Mouse (Mus musculus) thymus, adult 2 months (tissue): ENCODE results near the gene Fndc5. TPM values are rescaled to one million over a fixed set of nuclear protein-coding genes. Genes with fewer than 3 reads are reported as not detected.
A peak's percentile ranks its signal among the peaks of the same experiment; 100 is the strongest.

Experiments
- DNase-seq: peaks from one replicate; pipeline ENCODE4 v3.0.0; 2021
- H3K27ac ChIP-seq: fragments of 200-500 bp; 2 replicates; pipeline ENCODE4 v1.5.1; 2012; ENCODE audit warnings: low read length, control low read depth; ENCODE audit not compliant: control insufficient read depth, insufficient read depth
- H3K27me3 ChIP-seq: fragments of 200-500 bp; 2 replicates; pipeline ENCODE4 v1.6.1; 2012; ENCODE audit warnings: mild to moderate bottlenecking, low read length, moderate library complexity, mixed read lengths; ENCODE audit not compliant: control insufficient read depth, insufficient read depth
- H3K36me3 ChIP-seq: fragments of 200-500 bp; 2 replicates; pipeline ENCODE4 v1.6.1; 2012; ENCODE audit warnings: mild to moderate bottlenecking, low read length, moderate library complexity; ENCODE audit not compliant: control insufficient read depth, insufficient read depth
- H3K4me1 ChIP-seq: fragments of 200-500 bp; replicated peaks from 2 replicates; pipeline ENCODE4 v1.6.1; 2012; ENCODE audit warnings: low read length; ENCODE audit not compliant: control insufficient read depth, insufficient read depth
- H3K4me3 ChIP-seq: fragments of 200-500 bp; 2 replicates; pipeline ENCODE4 v1.5.1; 2012; ENCODE audit warnings: mild to moderate bottlenecking, low read length, control low read depth, moderate library complexity; ENCODE audit not compliant: control insufficient read depth, insufficient read depth
- CTCF ChIP-seq: fragments of 200-500 bp; IDR thresholded peaks from 2 replicates; pipeline ENCODE4 v1.5.1; 2012; ENCODE audit warnings: mild to moderate bottlenecking, control low read depth, low read length, moderate library complexity, borderline replicate concordance; ENCODE audit not compliant: control insufficient read depth, poor library complexity, insufficient read depth; ENCODE audit errors: extremely low read depth
- POLR2A ChIP-seq: fragments of 200-500 bp; IDR thresholded peaks from 2 replicates; pipeline ENCODE4 v1.6.1; 2012; ENCODE audit warnings: mild to moderate bottlenecking, low read length, control low read depth, moderate library complexity; ENCODE audit not compliant: control insufficient read depth, poor library complexity, insufficient read depth; ENCODE audit errors: extremely low read depth
- WGBS: fragments of 180-500 bp; shearing (Covaris S2); methylation state at CpG from one replicate; pipeline ENCODE4 v1.1.7; 2018; 5-methylcytosine and 5-hydroxymethylcytosine counted together
- polyA plus RNA-seq: library from polyadenylated mRNA; depleted of rRNA; stranded (reverse); fragments of >200 nt; gene quantifications from 2 replicates; pipeline ENCODE4 v1.2.3, GENCODE M21; 2012

The Fndc5 gene
- polyA plus RNA-seq, 1 experiment = 7.0 TPM

- DNase-seq = peak; percentile 73
- no peak overlapping the region for H3K4me3 ChIP-seq
- TF ChIP-seq CTCF = peak; percentile 83; the same call in 1 of the 2 replicates
- no peak for TF ChIP-seq POLR2A
- 15% methylated on average over 15 of the region's 15 CpGs for WGBS
- H3K4me1 ChIP-seq = peaks cover 15% of the 10 kb centered on the region
- H3K27me3 ChIP-seq = peaks cover 16% of the 10 kb centered on the region
- H3K27ac ChIP-seq = no peak overlapping the region
- no peaks in the 10 kb centered on the region for H3K36me3 ChIP-seq
Measured at GRCm38 (mm10) chr4:129134799-129135585, 1.8 kb upstream of the Fndc5 start.

GRCm38 (mm10) chr4:129135637-129136036, 1.2 kb upstream of the Fndc5 start:
- H3K27me3 ChIP-seq = peaks cover 16% of the 10 kb centered on the region
- H3K27ac ChIP-seq = no peak overlapping the region
- H3K4me3 ChIP-seq = no peak overlapping the region
- 68% methylated on average over 2 of the region's 2 CpGs for WGBS
- no peak for DNase-seq
- H3K36me3 ChIP-seq = no peaks in the 10 kb centered on the region
- TF ChIP-seq CTCF (no peak), POLR2A (no peak)
- peaks cover 10% of the 10 kb centered on the region for H3K4me1 ChIP-seq

- Histone ChIP-seq H3K4me1 (peaks cover 5% of the 10 kb centered on the region), H3K4me3 (no peak overlapping the region), H3K27ac (no peak overlapping the region), H3K27me3 (peaks cover 16% of the 10 kb centered on the region), H3K36me3 (no peaks in the 10 kb centered on the region)
- no peak for DNase-seq
- WGBS = 50% methylated on average over 9 of the region's 9 CpGs
- TF ChIP-seq CTCF (no peak), POLR2A (no peak)
Measured at GRCm38 (mm10) chr4:129136189-129136578, 615 bp upstream of the Fndc5 start.

- H3K27me3 ChIP-seq = peaks cover 16% of the 10 kb centered on the region
- 72% methylated on average over 14 of the region's 14 CpGs for WGBS
Measured at GRCm38 (mm10) chr4:129137392-129138321, 858 bp downstream of the Fndc5 start.

GRCm38 (mm10) chr4:129139642-129140041, 2.8 kb downstream of the Fndc5 start:
- Histone ChIP-seq H3K4me1 (peaks cover 5% of the 10 kb centered on the region; the same call in 1 of the 2 replicates), H3K27me3 (peaks cover 16% of the 10 kb centered on the region), H3K4me3 (no peak overlapping the region), H3K36me3 (no peaks in the 10 kb centered on the region), H3K27ac (no peak overlapping the region)
- no peak for DNase-seq
- WGBS = 18% methylated on average over 5 of the region's 5 CpGs
- TF ChIP-seq POLR2A = no peak
- TF ChIP-seq CTCF = no peak

More at GRCm38 (mm10) chr4:129137392-129138321, 858 bp downstream of the Fndc5 start:
- Histone ChIP-seq H3K4me1 (peaks cover 3% of the 10 kb centered on the region; the same call in 1 of the 2 replicates), H3K36me3 (no peaks in the 10 kb centered on the region), H3K27ac (no peak overlapping the region), H3K4me3 (no peak overlapping the region)
- TF ChIP-seq POLR2A (no peak), CTCF (no peak)
- no peak for DNase-seq

- Histone ChIP-seq H3K27ac (no peak overlapping the region), H3K4me1 (peaks cover 7% of the 10 kb centered on the region; the same call in 1 of the 2 replicates), H3K36me3 (no peaks in the 10 kb centered on the region), H3K4me3 (no peak overlapping the region), H3K27me3 (peaks cover 13% of the 10 kb centered on the region)
- no peak for DNase-seq
- TF ChIP-seq POLR2A = no peak
- no peak for TF ChIP-seq CTCF
- 31% methylated on average over 4 of the region's 4 CpGs for WGBS
Measured at GRCm38 (mm10) chr4:129140808-129141207, 4.0 kb downstream of the Fndc5 start.
